Mouse (Mus musculus) liver, postnatal 0 days (tissue): ENCODE results near the gene Srebf2. TPM values are rescaled to one million over a fixed set of nuclear protein-coding genes. Genes with fewer than 3 reads are reported as not detected.
A peak's percentile ranks its signal among the peaks of the same experiment; 100 is the strongest.

ENCODE experiments used
- ATAC-seq: fragments of 200-750 bp; cut with Nextera tagmentation; 2 replicates; pipeline ENCODE4 v1.8.0; 2017; ENCODE audit warnings: mild to moderate bottlenecking, moderate library complexity
- DNase-seq: peaks from one replicate; pipeline ENCODE4 v3.0.0-alpha.2; 2016
- H3K27ac ChIP-seq: fragments of 300-500 bp; sonication (generic); 2 replicates; pipeline ENCODE4 v1.5.1; 2014; ENCODE audit warnings: antibody characterized with exemption, moderate library complexity, mild to moderate bottlenecking, low read depth
- H3K27me3 ChIP-seq: fragments of 300-500 bp; sonication (generic); 2 replicates; pipeline ENCODE4 v1.6.1; 2014; ENCODE audit warnings: low read length, control low read depth, mixed read lengths; ENCODE audit not compliant: insufficient read depth
- H3K36me3 ChIP-seq: fragments of 300-500 bp; sonication (generic); replicated peaks from 2 replicates; pipeline ENCODE4 v1.6.1; 2014; ENCODE audit warnings: mild to moderate bottlenecking, control low read depth, low read length, moderate library complexity, mixed read lengths; ENCODE audit not compliant: insufficient read depth
- H3K4me1 ChIP-seq: fragments of 300-500 bp; sonication (generic); 2 replicates; pipeline ENCODE4 v1.6.1; 2014; ENCODE audit warnings: antibody characterized with exemption, mild to moderate bottlenecking, control low read depth; ENCODE audit not compliant: insufficient read depth
- H3K4me2 ChIP-seq: fragments of 300-500 bp; sonication (generic); 2 replicates; pipeline ENCODE4 v1.6.1; 2014; ENCODE audit warnings: low read depth, mild to moderate bottlenecking, low read length, moderate library complexity, mixed read lengths
- H3K4me3 ChIP-seq: fragments of 300-500 bp; sonication (generic); 2 replicates; pipeline ENCODE4 v1.5.1; 2014; ENCODE audit warnings: low read depth, low read length
- H3K9ac ChIP-seq: fragments of 300-500 bp; sonication (generic); replicated peaks from 2 replicates; pipeline ENCODE4 v1.6.1; 2014; ENCODE audit warnings: mild to moderate bottlenecking, moderate library complexity
- H3K9me3 ChIP-seq: fragments of 300-500 bp; sonication (generic); 2 replicates; pipeline ENCODE4 v1.6.1; 2016; ENCODE audit warnings: mild to moderate bottlenecking, control low read depth, low read length, mixed read lengths
- CTCF ChIP-seq: sonication (generic); IDR thresholded peaks from 2 replicates; pipeline ENCODE4 v1.5.1; 2016; ENCODE audit warnings: antibody characterized with exemption, low read depth
- EP300 ChIP-seq: IDR thresholded peaks from 2 replicates; pipeline ENCODE4 v1.6.1; 2016; ENCODE audit warnings: antibody characterized with exemption, low read depth, mild to moderate bottlenecking
- WGBS: fragments of 180-500 bp; shearing (Covaris S2); extraction: QIAGEN DNeasy Blood & Tissue Kit; methylation state at CpG from one replicate; pipeline ENCODE4 v1.1.7; 2014; ENCODE audit not compliant: insufficient replicate concordance; 5-methylcytosine and 5-hydroxymethylcytosine counted together
- polyA plus RNA-seq: library from polyadenylated mRNA; unstranded; fragments of >200 nt; fragmentation: Nextera tagmentation; extraction: Ambion mirVana; gene quantifications from 2 replicates; pipeline ENCODE4 v1.2.1, GENCODE M21; 2015

Srebf2 gene
- polyA plus RNA-seq, 1 experiment from 2014 or later, result 33.6 TPM

DNA sequence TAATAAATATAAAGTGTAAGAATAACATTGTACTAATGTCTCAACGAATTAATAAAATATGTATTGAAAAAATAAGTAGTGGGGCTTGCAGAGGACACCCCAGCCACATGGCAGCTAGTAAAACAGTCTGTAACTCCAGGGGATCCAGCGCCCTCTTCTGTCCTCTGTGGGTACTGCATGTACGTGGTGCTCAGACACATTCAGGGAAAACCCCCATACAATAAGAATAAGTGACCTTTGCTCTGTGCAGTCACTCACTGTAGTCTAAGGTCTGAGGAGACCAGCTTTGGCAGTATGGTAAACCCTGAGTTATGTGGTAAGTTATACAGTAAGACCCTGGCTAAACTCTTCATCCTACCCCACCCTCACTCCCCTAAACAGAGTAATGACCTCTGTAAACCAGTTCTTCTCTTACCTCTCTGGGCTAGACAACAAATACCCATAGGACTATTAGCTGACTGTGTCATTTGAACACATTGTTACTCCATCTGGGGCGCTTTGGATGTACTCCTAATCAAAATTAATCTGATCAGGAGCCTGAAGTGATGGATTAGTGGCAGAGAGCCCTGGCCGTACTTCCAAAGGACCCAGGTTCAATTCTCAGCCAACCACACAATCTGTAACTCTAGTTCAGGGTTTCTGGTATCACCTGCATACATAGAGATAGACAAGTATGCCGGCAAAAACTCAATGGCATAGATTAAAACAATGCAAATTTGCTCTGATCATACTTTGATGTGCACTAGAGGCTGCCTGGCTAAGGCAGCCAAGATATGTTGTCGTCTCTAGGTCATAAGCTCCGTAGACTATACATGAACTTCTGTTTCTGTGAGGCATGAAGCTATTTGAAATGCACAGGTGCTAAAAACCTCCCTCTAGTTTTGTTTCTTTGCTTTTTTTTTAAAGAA is 18.6 kb downstream of the Srebf2 start:
- H3K4me1 ChIP-seq, result peaks cover 59% of the 10 kb centered on the region
- peak; percentile 91 for DNase-seq
- no peaks in the 10 kb centered on the region for H3K27me3 ChIP-seq
- no peaks in the 10 kb centered on the region for H3K9me3 ChIP-seq
- TF ChIP-seq CTCF, result peak; percentile 97
- TF ChIP-seq EP300, result no peak; the same call in 1 of the 2 replicates
- H3K4me2 ChIP-seq, result peak overlapping the region; percentile 46
- 42% methylated on average over 8 of the region's 8 CpGs for WGBS
- H3K27ac ChIP-seq, result peak overlapping the region; percentile 68
- ATAC-seq, result peak; percentile 58
- H3K4me3 ChIP-seq, result no peak overlapping the region
- H3K36me3 ChIP-seq, result peaks cover 9% of the 10 kb centered on the region
- H3K9ac ChIP-seq, result peak overlapping the region; percentile 57

DNA sequence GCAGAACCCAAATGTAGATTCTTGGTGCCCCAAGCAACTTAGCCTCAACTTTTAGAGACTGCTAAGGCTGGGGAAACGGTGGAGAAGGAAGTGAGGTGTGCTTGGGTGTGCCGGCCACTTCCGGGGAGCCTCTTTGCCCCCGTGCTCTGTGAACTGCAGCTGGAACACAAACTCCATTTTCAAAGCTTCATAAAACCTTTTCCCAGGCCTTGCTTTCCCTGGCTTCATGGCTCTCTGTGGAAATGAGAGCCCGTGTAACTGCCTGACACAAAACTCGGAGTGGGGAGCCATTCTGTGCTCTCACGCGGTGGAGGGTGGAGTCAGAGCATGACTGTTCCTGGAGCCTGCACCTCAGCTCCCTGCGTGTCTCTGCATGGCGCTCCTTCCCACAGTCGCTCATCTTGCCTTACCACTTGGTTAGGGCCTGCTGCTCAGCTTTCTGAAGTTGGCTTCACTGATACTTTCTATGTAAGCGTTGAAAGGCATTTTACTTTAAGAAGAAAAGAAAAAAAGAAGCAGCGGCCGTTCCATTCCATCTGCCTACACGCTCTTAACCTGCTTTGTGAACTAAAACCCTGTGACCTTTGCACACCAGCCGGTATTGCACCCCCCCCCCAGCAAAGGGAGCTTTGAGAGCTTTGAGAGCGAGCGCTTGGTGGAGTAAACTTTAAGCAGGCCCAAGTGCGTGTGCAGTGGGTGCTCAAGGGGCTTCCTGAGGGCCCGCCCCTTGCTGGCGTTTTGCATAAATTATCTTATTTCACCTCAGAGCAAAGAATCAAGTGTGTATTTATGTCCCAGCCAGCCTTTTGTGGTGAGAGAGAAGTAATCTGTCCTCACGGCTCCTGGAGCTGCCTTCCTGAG is 19.5 kb downstream of the Srebf2 start:
- DNase-seq (peak; percentile 32), ATAC-seq (no peak)
- Histone ChIP-seq H3K4me3 (peak overlapping the region; percentile 25), H3K9me3 (no peaks in the 10 kb centered on the region), H3K27me3 (no peaks in the 10 kb centered on the region), H3K27ac (peak overlapping the region; percentile 68), H3K9ac (peak overlapping the region; percentile 57), H3K4me2 (peak overlapping the region; percentile 46), H3K36me3 (peaks cover 17% of the 10 kb centered on the region), H3K4me1 (peaks cover 50% of the 10 kb centered on the region)
- WGBS, result 44% methylated on average over 22 of the region's 22 CpGs
- TF ChIP-seq CTCF (no peak), EP300 (no peak)

DNA sequence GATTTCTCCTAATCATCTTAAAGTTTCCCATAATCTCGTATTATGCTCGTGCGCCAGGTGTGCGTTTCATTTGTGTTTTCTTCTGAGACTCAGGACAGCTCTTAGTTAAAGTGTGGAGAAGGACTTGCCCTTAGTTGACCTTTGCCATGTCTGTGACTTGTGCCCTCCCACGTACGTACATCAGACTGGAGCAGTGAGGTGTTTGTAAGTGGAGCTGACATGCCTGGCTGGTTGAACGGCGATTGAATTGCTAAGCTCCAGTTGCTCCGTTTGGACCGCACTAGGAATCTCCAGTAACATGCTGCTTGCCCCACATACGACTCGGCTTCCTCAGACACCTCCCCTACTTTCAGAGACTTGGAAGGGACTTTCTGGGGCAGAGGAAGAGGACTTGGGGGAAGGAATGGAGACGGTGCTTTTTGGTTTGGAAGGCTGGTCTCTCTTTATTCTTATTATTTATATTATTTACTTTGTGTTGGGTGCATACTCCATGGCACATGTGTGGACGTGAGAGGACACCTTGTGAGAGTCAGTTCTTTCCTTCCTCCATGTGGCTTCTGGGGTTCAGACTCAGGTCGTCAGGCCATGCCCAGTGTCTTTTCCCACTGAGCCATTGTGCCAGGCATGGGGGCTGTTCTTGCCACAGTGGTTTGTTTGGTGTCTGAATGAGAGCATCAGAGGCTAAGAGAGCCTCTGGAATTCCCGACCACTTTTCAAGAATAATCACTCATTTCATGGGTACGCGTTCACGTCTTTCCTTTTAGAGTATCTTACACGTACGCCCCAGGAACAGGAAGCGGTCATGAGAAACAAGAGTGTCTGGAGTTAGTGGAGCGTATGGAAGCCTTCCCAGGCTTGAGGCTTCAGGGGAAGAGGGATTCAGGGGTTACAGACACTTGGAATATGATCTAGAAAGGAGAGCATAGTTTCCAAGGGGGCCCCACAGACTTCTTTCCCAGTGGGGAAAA is 20.5 kb downstream of the Srebf2 start:
- ATAC-seq, result no peak
- Histone ChIP-seq H3K27me3 (no peaks in the 10 kb centered on the region), H3K27ac (peak overlapping the region; percentile 29; the same call in 1 of the 2 replicates), H3K9ac (0 out of 2 replicates have a peak overlapping the region, but pooled peaks have one; percentile 26), H3K4me3 (no peak overlapping the region), H3K4me1 (peaks cover 47% of the 10 kb centered on the region), H3K4me2 (no peak overlapping the region), H3K36me3 (peaks cover 24% of the 10 kb centered on the region), H3K9me3 (no peaks in the 10 kb centered on the region)
- WGBS, result 74% methylated on average over 23 of the region's 23 CpGs
- DNase-seq, result no peak
- TF ChIP-seq EP300, result no peak
- TF ChIP-seq CTCF, result no peak

DNA sequence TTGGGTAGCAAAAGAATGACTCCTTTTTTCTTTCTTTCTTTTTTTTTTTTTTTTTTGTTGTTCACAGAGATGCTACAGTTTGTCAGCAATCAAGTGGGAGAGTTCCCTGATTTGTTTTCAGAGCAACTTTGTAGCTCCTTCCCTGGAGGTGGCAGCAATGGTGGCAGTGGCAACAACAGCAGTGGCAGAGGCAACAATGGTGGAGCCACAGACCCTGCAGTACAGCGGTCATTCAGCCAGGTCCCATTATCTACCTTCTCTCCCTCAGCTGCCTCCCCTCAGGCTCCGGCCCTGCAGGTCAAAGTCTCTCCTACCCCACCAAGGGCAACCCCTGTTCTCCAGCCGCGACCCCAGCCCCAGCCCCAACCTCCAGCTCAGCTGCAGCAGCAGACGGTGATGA is 22.7 kb downstream of the Srebf2 start:
- ATAC-seq, result no peak
- no peaks in the 10 kb centered on the region for H3K9me3 ChIP-seq
- no peak for DNase-seq
- peaks cover 36% of the 10 kb centered on the region for H3K36me3 ChIP-seq
- WGBS, result 78% methylated on average over 5 of the region's 5 CpGs
- TF ChIP-seq EP300, result no peak
- TF ChIP-seq CTCF, result no peak
- H3K27me3 ChIP-seq, result no peaks in the 10 kb centered on the region
- H3K4me1 ChIP-seq, result peaks cover 29% of the 10 kb centered on the region
- H3K4me2 ChIP-seq, result no peak overlapping the region
- no peak overlapping the region for H3K27ac ChIP-seq
- no peak overlapping the region for H3K9ac ChIP-seq
- no peak overlapping the region for H3K4me3 ChIP-seq

DNA sequence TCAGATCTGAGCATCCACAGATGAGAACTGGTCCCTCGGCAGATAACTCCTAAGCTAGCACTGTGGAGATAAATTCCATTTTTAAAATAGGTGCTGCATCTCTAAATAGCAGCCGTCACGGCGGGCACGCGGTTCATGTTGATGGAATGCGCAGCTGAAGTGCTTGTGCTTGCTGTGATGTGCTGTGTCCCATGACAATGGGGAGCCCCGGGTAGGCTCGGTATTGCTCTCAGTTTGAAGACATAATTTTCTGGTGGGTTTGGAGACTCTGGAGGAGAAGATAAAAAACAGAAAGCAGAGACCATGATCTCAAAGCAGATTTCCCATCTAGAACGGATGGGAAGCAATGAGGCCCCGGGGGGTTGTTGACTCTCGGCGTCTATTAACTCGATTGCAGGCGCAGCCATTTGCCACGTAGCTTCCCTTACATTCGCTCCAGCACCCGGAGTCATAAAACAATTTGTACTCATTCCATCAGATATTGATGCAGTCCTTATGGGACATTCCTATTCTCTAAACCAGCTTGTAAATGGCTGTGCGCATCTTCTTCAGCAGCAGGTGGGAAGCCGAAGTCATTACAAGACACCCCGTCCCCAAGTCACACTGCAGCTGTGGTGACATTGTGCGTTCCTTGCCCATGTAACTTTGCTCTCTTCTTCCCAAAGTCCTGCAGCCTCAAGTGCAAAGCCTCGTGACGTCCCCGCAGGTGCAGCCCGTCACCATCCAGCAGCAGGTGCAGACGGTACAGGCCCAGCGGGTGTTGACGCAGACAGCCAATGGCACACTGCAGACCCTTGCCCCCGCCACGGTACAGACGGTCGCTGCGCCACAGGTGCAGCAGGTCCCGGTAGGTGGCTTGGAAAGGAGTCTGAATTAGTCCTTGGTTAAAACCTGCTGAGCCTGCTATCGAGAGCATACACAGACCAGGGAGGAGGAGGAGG is 23.7 kb downstream of the Srebf2 start:
- Histone ChIP-seq H3K9me3 (no peaks in the 10 kb centered on the region), H3K4me2 (no peak overlapping the region), H3K4me3 (no peak overlapping the region), H3K27ac (no peak overlapping the region), H3K36me3 (peaks cover 46% of the 10 kb centered on the region), H3K4me1 (peaks cover 21% of the 10 kb centered on the region), H3K27me3 (no peaks in the 10 kb centered on the region), H3K9ac (no peak overlapping the region)
- WGBS, result 91% methylated on average over 36 of the region's 36 CpGs
- ATAC-seq, result no peak
- TF ChIP-seq EP300 (no peak), CTCF (no peak)
- DNase-seq, result no peak
